Mouse (Mus musculus) urinary bladder, postnatal 36 days (tissue): Measurements from ENCODE around the gene Bok.
"Not testable (repeated sequence)": the region's sequence is repeated elsewhere in the genome, so short reads cannot be mapped to it uniquely, and the experiment has no call there.

Experiments
- DNase-seq, 2 experiments: peaks; one replicate each; pipeline ENCODE4 v3.0.0; 2022; ENCODE audit warnings: low spot score in 2 of 2, mixed read lengths in 1 of 2

The Bok gene

GRCm38 (mm10) chr1:93685401-93686244, at the start of gene Bok:
Gene Bok (plus strand): TSS chr1:93685660.
- DNase-seq, result peak; percentile 61 to 87

GRCm38 (mm10) chr1:93636211-93636897, 49.1 kb upstream of the Bok start:
- no peak for DNase-seq

GRCm38 (mm10) chr1:93641978-93642377, 43.5 kb upstream of the Bok start:
- DNase-seq, result no peak

- DNase-seq, result no peak
These were observed 42.8 kb upstream of the Bok start for GRCm38 (mm10) chr1:93642692-93643091.

- no peak for DNase-seq
These were observed 35.8 kb upstream of the Bok start for GRCm38 (mm10) chr1:93649604-93650172.

- no peak for DNase-seq
These were observed 31.2 kb upstream of the Bok start for GRCm38 (mm10) chr1:93654275-93654674.

GRCm38 (mm10) chr1:93654798-93655197, 30.7 kb upstream of the Bok start:
- no peak for DNase-seq

GRCm38 (mm10) chr1:93656325-93657024, 29.0 kb upstream of the Bok start:
- DNase-seq, result peak in 1 of 2 experiments; percentile 14

- no peak for DNase-seq
These were observed 28.5 kb upstream of the Bok start for GRCm38 (mm10) chr1:93657025-93657360.

GRCm38 (mm10) chr1:93658559-93658958, 26.9 kb upstream of the Bok start, which contains the start of gene Stk25:
Gene Stk25 (minus strand): TSS chr1:93658659.
- DNase-seq, result not testable (repeated sequence)

- no peak for DNase-seq
These were observed 17.6 kb upstream of the Bok start for GRCm38 (mm10) chr1:93667760-93668400.

GRCm38 (mm10) chr1:93668791-93669548, 16.5 kb upstream of the Bok start:
- DNase-seq, result peak; percentile 70 to 82

- DNase-seq, result no peak
These were observed 15.5 kb upstream of the Bok start for GRCm38 (mm10) chr1:93669941-93670340.

GRCm38 (mm10) chr1:93672682-93673081, 12.8 kb upstream of the Bok start:
- no peak for DNase-seq

GRCm38 (mm10) chr1:93678386-93678785, 7.1 kb upstream of the Bok start:
- DNase-seq, result peak in 1 of 2 experiments; percentile 56

- peak; percentile 46 to 64 for DNase-seq
These were observed 5.4 kb upstream of the Bok start for GRCm38 (mm10) chr1:93679889-93680568.

GRCm38 (mm10) chr1:93686245-93686960, 943 bp downstream of the Bok start:
- peak; percentile 51 to 60 for DNase-seq

- DNase-seq, result no peak
These were observed 1.5 kb downstream of the Bok start for GRCm38 (mm10) chr1:93686961-93687320.

- DNase-seq, result no peak
These were observed 2.7 kb downstream of the Bok start for GRCm38 (mm10) chr1:93688154-93688553.
